Mouse (Mus musculus): ENCODE data around the gene Fosl1. TPM values are rescaled to one million over a fixed set of nuclear protein-coding genes. Genes with fewer than 3 reads are reported as not detected.

Fosl1 gene
- not detected for total RNA-seq (2023)

GRCm38 (mm10) chr19:5447515-5448353, at the start of gene Fosl1:
Gene Fosl1 (plus strand): TSS chr19:5447547.

GRCm38 (mm10) chr19:5402293-5402692, 45.1 kb upstream of the Fosl1 start, which contains the start of gene Tsga10ip:
Gene Tsga10ip (minus strand): TSS chr19:5402526.

GRCm38 (mm10) chr19:5424782-5425741, 22.3 kb upstream of the Fosl1 start, which contains the start of the genes Drap1 and AI837181:
Gene Drap1 (minus strand): TSS chr19:5424979.
Gene AI837181 (plus strand): TSS chr19:5425144.

GRCm38 (mm10) chr19:5457746-5458442, 10.5 kb downstream of the Fosl1 start, which contains the start of gene Ccdc85b:
Gene Ccdc85b (minus strand): TSS chr19:5457894.

GRCm38 (mm10) chr19:5460465-5460911, 13.1 kb downstream of the Fosl1 start, which contains the start of gene Fibp:
Gene Fibp (plus strand): TSS chr19:5460615.

GRCm38 (mm10) chr19:5468374-5468773, 21.0 kb downstream of the Fosl1 start, which contains the start of gene Ctsw:
Gene Ctsw (minus strand): TSS chr19:5468507.

GRCm38 (mm10) chr19:5473720-5474119, 26.4 kb downstream of the Fosl1 start, which contains the start of gene Efemp2:
Gene Efemp2 (plus strand): TSS chr19:5473954.

GRCm38 (mm10) chr19:5487768-5488550, 40.6 kb downstream of the Fosl1 start, which contains the start of gene Mus81:
Gene Mus81 (minus strand): TSS chr19:5488402.

GRCm38 (mm10) chr19:5490313-5490897, 43.1 kb downstream of the Fosl1 start, which contains the start of gene Cfl1:
Gene Cfl1 (plus strand): TSS chr19:5490455.

GRCm38 (mm10) chr19:5503687-5504086, 56.3 kb downstream of the Fosl1 start, which contains the start of gene 1700020D05Rik:
Gene 1700020D05Rik (minus strand): TSS chr19:5503787.

Other genes starting within 250 kb of the Fosl1 start
- gene Pacs1, start 174.4 kb upstream of the Fosl1 start, total RNA-seq (2023) = 100 to 1,000 TPM; 102 to 103 TPM
- gene Sf3b2, start 152.1 kb upstream of the Fosl1 start, total RNA-seq (2023) = 100 to 1,000 TPM; 262 to 282 TPM
- gene Gal3st3, start 149.2 kb upstream of the Fosl1 start, total RNA-seq (2023) = not detected
- gene Catsper1, start 111.8 kb upstream of the Fosl1 start, total RNA-seq (2023) = not detected
- gene Cst6, start 98.0 kb upstream of the Fosl1 start, total RNA-seq (2023) = 1 to 10 TPM; 1.0 to 2.9 TPM
- 10 to 100 TPM; 35.1 to 42.2 TPM for gene Eif1ad, start 80.8 kb upstream of the Fosl1 start, total RNA-seq (2023)
- gene Banf1, start 80.4 kb upstream of the Fosl1 start, total RNA-seq (2023) = 100 to 1,000 TPM; 104 to 116 TPM
- 100 to 1,000 TPM; 183 to 193 TPM for gene Sart1, start 58.8 kb upstream of the Fosl1 start, total RNA-seq (2023)
- gene Tsga10ip, start 45.0 kb upstream of the Fosl1 start, total RNA-seq (2023) = under 1 TPM in 1 of 2 experiments, not detected in 1; 0.98 TPM
- 100 to 1,000 TPM; 176 to 179 TPM for gene Drap1, start 22.6 kb upstream of the Fosl1 start, total RNA-seq (2023)
- 10 to 100 TPM; 66.9 to 71.3 TPM for gene AI837181, start 22.4 kb upstream of the Fosl1 start, total RNA-seq (2023)
- gene Ccdc85b, start 10.3 kb downstream of the Fosl1 start, total RNA-seq (2023) = 1 to 10 TPM; 7.1 TPM
- 10 to 100 TPM; 85.7 to 89.0 TPM for gene Fibp, start 13.1 kb downstream of the Fosl1 start, total RNA-seq (2023)
- gene Ctsw, start 21.0 kb downstream of the Fosl1 start, total RNA-seq (2023) = 100 to 1,000 TPM; 168 to 233 TPM
- 1 to 10 TPM; 1.6 to 3.4 TPM for gene Efemp2, start 26.4 kb downstream of the Fosl1 start, total RNA-seq (2023)
- gene Mus81, start 40.9 kb downstream of the Fosl1 start, total RNA-seq (2023) = 10 to 100 TPM; 46.1 to 52.7 TPM
- 1,000 to 10,000 TPM; 1,462 to 1,487 TPM for gene Cfl1, start 42.9 kb downstream of the Fosl1 start, total RNA-seq (2023)
- gene 1700020D05Rik, start 56.2 kb downstream of the Fosl1 start, total RNA-seq (2023) = 1 to 10 TPM; 2.1 to 2.6 TPM
- gene Snx32, start 63.0 kb downstream of the Fosl1 start, total RNA-seq (2023) = 10 to 100 TPM in 1 of 2 experiments, 1 to 10 TPM in 1; 9.2 to 10.5 TPM
- gene Ovol1, start 113.1 kb downstream of the Fosl1 start, total RNA-seq (2023) = not detected
- gene Ap5b1, start 120.5 kb downstream of the Fosl1 start, total RNA-seq (2023) = 10 to 100 TPM; 25.5 to 26.2 TPM
- gene Rnaseh2c, start 154.3 kb downstream of the Fosl1 start, total RNA-seq (2023) = 100 to 1,000 TPM; 113 TPM
- 100 to 1,000 TPM; 120 to 134 TPM for gene Kat5, start 162.7 kb downstream of the Fosl1 start, total RNA-seq (2023)
- 100 to 1,000 TPM; 129 to 143 TPM for gene Rela, start 189.9 kb downstream of the Fosl1 start, total RNA-seq (2023)
- 100 to 1,000 TPM; 205 to 236 TPM for gene Sipa1, start 216.2 kb downstream of the Fosl1 start, total RNA-seq (2023)
- gene Map3k11, start 241.2 kb downstream of the Fosl1 start, total RNA-seq (2023) = 10 to 100 TPM; 47.9 to 54.0 TPM
- gene Pcnx3, start 241.4 kb downstream of the Fosl1 start, total RNA-seq (2023) = 100 to 1,000 TPM; 154 to 180 TPM